Mouse (Mus musculus) T-helper 1 cell (primary cell): ENCODE results near the gene Irf6.

Source experiments
- in situ Hi-C: fragments of 300-600 bp; cut with MboI, MseI; formaldehyde crosslinking; loops from one replicate; pipeline ENCODE4 v1.15.1; 2025; ENCODE audit warnings: high pct_unique_total_duplicates

Gene Irf6

DNA sequence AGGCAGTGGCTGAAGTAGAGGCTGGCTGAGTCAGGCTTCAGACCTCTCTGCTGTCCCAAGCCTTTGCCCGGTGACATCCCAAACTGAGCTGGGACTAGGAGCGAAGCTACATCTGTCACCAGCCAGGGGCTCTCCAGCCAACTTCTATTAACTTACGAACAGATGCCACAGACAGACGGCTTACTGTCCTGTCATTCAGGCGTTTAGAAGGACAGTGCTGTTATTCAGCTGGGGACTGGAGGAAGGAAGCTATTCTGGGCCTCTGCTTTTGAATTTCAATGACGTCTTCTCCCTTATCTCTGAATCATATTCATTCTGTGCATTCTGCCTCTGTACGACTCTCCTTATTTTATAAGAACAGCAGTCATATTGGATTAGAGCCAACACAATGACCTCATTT, 1.8 kb upstream of the Irf6 start:
- in situ Hi-C loops: no loop called here

DNA sequence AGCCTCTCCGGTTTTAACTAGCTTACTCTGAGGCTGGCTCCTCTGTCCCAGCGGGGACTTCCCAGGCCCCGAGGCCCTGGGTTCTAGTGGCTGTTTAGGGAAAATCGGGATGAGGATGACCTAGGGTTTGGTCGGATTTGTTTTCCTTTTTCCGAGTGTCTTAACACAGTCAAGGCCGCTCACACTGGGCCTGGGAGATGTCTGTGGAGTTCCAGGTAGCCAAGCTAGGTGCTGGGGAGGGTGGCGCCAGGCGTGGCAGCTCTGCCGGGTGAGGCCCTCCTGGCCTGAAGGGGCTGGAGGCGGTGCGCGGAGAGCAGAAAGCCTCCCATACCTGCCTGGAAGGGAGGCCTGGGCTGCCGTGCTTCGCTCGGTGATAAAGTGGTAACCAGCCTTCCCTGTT, 650 bp downstream of the Irf6 start:
- in situ Hi-C loops: no loop called here

DNA sequence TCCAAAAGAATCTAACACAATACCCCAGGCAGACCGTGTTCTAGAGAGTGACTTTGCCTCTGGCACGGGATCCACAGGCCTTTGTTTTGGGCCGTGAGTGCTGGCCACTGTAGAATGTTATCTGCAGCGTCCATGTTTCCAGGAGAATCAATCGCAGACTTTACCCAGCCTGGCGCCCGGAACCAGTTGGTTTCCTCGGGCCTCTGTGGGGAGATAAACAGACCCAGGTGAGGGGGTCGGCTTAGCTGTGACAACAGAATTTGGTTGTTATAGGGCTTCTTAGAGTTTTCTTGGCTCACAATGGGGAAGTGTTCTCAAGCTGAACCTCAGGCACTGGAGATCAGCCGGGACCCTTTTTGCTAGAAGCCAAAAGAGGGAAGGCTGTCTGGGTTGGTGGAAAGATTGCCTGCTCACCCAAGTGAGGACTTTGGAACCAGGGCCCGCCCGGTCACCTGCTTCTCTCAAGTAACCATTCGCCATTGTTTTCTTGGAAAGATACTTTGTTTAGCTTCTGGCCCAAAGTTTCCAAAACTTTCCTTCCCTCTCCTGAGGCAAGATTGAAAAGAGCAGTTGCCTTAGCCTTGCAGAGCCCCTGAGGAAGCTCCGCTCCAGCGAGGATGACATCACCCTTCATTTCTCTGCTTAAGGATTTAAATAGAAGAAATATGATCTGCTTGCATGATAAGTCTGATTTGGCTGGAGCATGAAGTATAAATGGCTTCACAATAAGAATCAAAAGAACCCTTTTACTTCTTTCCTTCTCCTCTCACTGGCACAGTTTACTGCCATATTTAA, 3.6 kb downstream of the Irf6 start:
- in situ Hi-C loops: no loop called here

DNA sequence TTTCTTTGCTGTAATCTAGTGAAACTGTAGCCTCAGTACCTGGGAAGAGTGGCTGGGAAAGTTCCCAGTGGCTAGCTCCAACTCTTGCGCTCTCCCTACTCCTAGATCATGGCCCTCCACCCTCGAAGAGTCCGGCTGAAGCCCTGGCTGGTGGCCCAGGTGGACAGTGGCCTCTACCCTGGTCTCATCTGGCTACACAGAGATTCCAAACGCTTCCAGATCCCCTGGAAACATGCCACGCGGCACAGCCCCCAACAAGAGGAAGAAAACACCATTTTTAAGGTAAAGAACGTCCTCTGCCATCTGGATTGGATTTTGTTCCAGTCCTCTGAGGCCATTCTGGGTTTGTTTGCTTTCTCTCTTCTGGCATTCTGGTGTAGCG, 4.2 kb downstream of the Irf6 start:
- in situ Hi-C loops: no loop called here

DNA sequence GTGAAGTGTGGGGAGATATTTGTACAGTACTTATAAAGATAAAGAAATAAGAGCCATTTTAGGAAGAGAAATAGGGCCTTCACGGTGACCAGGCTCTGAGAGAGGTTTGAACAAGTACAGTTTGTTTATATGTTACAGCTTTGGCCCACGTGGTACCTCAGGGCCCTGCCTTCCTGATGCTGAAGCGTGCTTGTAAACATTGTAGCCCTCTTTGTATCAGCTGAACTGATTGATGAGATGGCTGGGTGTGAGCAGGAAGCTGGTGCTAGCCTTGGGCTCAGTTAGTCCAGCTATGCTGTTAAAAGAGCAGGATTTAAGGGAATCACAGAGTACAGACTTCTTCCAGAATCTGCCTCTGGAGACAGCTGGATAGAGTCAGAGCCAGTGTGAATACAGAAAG, 6.3 kb downstream of the Irf6 start:
- in situ Hi-C loops: no loop called here

DNA sequence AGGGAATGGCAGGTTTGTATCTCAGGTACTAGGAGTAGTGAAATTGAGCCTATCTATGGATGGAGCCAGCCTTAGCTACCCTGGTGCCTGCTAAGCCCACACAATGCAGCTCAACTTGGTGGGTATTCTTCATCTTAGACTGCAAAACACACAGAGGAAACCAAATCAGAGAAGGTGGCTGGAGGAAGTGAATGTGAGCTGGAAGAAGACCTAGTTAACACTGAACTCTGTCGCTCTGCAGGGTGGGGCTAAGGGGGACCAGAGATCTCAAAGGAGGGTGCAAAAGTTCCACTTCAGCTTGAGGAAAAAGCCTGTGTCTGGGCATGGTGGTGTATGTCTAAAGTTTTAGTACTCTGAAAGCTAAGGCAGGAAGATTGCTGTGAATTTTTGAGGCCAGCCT, 6.7 kb downstream of the Irf6 start:
- in situ Hi-C loops: no loop called here

DNA sequence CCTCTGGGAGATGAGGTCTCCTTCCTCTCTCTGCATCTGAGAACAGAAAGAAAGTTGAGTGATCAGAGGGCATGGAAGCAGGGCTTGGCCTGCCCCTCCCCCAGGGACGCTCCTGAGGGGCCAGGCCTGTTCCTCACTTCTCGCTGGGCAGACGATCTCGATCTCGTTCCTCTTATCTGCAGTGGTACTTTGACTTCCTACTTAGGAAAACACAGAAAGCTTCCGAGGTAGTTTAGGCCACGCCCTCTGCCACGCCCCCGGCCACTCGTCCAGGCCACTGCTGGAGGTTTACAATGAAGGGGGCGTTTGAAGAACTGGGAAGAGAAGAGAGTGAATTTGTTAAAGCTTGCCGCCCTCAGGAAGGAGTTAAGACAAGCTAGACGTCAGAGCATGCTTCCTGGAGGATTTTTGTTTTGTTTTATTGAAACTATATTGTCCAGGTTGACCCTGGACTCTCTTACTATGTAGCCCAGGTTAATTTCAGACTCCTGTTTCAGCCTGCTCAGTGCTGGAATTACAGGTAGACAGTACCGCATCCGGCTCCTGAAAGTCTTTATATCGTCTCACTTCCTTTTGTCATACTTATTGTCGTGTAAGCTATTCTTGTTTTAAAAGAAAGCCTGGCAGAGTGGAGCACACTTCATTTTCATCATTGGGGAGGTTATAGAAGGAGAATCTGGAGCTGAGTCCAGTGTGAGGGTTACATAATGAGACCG, 7.6 kb downstream of the Irf6 start:
- in situ Hi-C loops: no loop called here

DNA sequence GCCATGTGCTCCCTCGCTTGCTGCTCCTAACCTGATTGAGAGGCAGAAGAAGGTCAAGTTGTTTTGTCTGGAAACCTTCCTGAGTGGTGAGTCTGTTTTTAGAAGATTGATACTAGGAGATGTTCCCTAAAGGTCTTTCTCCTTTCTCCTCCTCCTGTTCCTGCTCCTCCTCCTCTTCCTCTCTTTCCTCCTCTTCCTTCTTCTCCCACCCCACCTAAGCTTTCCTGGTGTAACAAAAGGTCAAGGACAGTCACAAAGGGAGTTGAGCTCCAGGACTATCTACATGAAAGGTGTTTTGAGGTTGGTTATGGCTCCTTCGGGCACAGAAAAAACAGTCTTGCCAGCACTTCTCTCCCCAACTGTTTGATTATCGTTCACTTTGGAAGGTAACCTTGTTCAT, 14.8 kb downstream of the Irf6 start, which contains the start of gene A130010J15Rik:
A130010J15Rik (plus strand) TSS at position 301 of the 400 bp plus-strand sequence.
- in situ Hi-C loops: no loop called here

DNA sequence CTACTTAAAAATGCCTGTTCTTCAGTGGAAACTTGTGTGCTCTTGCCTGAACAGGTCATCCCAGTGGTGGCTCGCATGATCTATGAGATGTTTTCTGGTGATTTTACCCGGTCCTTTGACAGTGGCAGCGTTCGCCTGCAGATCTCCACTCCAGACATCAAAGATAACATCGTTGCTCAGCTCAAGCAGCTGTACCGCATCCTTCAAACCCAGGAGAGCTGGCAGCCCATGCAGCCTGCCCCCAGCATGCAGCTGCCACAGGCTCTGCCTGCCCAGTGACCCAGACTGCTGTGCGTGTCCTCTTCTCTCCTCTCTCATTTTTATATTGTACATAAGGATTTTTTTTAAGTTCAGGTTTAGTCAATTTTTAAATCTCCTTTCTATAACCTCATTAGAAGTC, 16.3 kb downstream of the Irf6 start:
- in situ Hi-C loops: no loop called here

DNA sequence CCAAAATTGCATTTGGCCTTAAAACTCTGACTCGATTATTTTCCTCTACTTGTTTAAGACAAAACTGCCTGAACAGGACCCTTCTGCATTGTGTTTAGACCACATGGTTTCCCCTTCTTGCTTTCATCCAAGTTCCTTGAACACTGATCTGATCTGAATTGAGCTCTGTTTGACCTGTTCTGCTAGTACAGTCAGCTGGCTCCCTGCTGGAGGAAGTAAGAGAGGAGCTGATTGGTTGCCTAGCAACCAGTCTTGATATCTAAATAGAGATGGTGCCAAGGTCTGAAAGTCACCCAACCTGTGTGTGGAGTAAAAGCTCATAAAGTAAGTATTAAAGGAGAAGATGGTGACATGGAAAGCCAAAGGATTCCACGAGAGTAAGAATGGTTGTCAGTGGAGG, 16.9 kb downstream of the Irf6 start:
- in situ Hi-C loops: no loop called here

DNA sequence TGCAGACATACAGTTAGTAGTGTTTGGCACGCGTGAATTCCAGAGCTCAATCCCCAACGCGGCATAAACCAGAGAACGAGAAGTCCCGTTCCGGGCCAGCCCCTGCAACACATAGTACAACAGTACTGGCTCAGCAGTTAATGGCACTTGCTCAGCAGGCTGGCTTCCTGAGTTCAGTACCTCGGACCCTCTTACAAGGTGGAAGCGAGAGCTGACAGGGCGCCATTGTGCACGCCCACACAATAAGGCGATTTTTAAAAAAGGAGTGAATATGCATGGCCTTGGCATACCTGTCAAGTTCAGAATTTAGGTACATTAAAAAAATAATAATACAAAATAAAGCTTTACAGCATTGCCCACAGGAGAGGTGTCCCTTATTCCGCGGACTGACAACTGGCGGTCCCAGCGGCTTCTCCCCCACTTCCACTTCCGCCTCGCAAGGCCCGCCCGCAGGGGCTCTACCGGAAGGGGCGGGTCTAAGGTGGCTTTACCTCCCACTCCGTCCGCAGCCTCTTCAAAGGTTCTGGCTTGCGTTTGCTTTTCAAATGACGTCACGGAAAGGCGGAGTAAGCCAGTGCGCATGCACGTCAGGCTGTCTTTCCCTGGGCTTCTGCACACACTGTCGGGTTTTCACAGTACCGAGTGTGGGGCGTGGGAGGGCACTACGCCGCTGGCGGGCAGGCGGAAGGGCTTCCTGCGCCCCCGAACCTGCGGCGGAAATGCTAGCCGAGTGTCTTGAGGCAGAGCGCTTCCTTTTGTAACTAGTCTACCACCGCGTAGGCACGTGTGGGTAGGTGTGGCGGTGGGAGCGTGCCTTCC, 20.3 kb downstream of the Irf6 start:
- in situ Hi-C loops: no loop called here

DNA sequence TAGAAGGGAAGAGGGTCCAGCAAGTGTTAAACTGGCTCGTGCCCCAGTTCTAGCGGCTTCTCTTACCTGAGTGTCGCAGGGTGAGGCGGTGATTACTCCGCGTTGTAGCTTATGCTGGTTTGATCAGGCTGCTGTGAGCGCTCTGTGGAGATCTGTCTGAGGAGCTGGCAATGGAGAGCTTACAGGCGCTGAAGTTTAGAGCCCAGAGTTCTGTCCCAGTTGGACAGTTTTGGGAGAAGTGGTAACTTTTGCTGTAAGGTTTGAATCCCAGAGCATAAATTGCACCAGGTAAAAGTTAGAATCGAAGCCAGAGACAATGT, 20.9 kb downstream of the Irf6 start:
- in situ Hi-C loops: no loop called here

DNA sequence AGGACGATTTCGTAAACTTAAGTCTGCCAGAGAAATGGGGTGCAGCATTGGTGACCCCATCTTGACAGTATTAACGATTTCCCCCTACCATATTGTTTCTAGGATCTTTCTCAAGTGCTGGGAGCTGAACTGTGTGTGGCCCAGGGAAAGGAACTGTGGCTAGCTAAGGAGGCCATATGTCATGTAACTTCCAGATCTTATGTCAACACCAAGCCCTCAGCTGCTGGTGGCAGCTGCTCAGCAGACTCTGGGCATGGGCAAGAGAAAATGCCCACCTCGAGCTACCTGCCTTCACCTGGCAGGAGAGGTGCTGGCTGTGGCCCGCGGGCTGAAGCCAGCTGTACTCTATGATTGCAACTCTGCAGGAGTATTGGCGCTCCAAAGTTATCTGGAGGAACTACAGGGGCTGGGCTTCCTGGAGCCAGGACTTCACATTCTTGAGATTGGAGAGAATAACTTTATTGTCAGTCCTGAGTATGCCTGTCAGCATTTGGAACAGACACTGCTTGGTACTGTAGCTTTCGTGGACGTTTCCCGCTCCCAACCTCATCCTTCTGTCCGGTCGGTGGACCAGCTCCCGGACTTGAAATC, 21.3 kb downstream of the Irf6 start:
- in situ Hi-C loops: no loop called here

DNA sequence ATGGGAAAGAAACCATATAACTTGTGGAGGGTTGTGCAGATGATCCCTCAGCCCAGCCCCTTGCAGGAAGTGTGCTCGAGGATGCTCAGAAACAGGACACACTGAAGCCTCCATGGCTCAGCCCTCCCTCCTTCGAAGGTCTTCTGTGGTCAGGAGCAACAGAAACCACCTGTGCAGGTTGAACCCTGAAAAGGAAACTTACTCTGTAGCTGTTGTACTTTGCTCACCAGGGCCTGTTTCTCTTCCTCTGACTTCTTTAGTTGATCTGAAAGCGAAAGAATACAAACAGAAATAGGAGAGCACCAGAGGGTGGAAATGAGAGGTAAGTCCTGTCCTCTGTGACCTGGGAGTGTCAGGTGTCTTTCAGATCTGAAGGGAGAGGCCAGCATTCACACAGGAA, 28.2 kb downstream of the Irf6 start:
- in situ Hi-C loops: no loop called here

DNA sequence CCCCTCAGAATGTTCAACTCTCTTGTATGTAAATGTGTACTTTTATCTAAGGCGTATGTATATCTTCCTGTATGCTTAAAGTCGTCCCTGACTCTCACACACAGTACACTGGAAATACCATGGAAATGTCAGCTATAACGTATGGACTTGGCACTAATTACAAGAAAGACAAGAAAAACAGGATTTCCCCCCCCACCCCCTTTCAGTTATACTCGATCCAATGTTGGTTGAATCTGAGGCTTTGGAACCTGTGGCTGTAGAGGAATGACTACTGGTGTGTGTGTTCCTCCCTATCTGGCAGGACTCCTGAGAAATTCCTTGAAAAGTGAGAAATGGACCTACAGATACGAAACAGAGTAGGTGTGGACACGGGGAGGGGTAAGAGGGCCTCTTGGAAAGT, 35.3 kb downstream of the Irf6 start:
- in situ Hi-C loops: no loop called here

DNA sequence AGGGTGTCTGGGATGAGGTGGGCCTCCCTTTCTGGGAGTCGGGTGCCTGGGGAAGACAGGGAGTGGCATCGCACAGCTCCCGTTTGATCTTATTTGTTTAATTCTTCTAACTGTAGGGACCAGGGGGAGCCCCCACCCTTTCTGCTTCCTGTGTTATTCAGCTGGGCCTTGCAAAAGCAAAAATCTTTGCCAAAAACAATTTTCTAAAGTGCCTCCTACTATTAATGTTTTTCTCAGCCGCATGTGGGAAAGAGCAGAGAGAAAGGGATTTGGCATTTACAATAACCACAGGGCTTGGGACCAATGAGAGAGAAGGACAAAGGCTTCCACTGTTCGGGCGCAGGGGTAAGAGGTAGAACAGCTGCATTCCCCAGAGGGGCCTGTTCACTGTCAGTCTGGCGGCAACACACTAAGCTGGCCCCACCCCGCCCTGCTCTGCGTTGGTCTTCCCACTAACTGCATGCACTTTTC, 36.3 kb downstream of the Irf6 start:
- in situ Hi-C loops: no loop called here

DNA sequence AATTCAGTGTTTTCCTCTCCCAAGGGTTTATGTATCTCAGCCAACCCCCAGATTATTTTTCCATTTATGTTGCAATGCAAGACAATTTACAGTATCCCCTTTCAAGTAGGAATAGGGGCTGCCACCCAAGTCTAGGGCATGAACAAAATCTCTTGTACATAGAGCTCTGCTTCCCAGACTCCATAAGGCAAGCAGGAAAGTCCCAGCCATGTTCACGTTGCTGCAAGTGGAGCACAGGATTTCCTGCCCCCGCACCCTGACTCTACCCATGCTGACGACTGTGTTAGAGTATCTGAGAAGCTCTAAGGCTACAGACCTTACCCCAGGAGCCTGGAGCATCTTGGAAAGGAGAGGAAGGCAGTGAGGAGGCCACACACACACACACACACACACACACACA, 36.9 kb downstream of the Irf6 start:
- in situ Hi-C loops: no loop called here

DNA sequence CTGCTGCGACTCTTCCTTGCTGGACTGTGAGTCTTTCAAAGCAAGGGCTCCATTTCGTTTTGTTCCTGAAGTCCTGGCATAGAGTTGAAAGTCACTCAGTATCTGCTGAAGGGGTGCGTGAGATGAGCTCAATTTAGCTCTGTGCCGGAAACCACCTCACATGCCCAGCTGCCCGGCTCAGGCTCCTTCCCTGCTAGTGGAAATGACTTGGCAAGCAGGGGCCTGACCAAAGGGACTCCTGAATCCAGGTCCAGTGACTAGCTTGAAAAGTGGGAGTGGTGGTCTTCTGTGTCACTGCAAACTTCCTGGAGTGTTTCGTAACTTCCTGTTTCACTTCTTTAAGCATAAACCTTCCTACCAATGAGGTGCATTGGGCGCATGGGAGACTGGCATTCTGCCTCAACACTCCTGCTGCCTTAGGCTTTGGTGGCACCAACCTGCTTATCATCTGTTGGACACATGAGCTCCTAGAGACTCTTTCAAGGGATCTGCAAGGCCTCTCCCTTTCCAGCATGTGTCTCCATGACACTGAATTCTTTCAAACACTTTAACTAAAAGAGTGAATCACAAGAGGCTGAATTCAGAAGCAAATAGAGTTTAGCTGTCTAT, 38.9 kb downstream of the Irf6 start:
- in situ Hi-C loops: no loop called here

DNA sequence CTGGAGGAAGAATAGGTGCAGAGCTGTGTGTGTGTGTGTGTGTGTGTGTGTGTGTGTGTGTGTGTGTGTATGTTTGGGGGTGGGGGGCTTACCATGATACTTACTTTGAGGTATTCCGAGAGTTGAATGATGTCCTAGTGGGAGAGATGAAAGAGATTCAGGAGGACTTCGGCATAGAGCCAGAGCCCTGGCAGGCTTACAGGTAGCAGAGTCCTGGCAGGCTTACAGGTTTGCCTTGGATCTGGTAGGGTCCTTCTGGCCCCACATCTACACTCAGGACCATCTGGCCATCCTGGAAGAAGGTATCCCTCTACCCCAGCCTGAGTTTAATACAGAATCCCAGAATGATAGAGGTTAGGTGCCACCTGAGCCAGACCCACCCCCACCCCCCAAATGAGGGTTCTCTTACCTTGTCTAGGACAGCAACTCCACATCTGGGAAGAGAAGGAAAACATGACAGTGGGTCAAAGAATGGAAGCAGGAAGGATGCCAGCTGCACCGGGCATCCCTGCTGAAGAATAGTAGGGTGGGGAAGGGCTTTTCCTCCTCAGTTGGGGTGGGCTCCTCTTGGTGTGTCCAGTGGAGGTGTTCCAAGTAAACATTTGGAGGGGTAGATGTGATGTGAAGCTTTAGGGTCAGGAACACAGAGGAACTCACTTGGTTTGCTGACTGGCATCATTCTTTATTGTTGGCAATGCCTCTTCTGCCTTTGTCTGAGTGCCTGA, 41.7 kb downstream of the Irf6 start:
- in situ Hi-C loops: no loop called here

DNA sequence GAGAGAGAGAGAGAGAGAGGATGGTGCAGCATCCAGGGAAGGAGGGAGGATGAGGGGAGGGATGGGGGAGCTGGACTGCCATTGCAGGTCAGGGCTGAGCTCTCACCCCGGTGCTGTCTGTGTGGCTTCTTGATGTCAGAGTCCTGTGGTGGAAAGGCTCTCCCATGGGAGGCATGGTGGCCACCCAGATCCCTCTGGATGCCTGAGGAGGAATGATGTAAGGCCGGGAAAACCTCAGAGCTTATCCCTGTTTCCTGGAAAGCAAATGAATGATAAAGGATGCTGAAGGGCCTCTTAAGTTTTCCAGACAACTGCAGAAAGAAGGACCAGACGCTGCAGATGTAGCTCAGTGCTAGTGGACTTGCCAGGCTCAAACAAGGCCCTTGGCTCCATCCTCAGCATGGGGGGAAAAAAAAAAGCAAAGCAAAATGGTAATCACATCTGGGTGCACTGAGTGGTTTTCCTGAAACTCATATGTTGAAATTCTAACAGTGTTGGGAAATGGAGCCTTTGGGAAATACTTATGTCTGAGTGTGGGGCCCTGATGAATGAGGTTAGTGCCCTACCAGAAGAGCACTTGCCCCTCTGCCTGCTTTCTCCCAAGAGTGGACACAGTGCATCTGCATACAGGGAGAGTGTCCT, 42.4 kb downstream of the Irf6 start:
- in situ Hi-C loops: no loop called here
